Mouse (Mus musculus) CD4-positive, CD25-positive, alpha-beta regulatory T cell (primary cell): ENCODE data around the gene Speer4f2. TPM values are rescaled to one million over a fixed set of nuclear protein-coding genes. Genes with fewer than 3 reads are reported as not detected.

ENCODE experiments used
- polyA plus RNA-seq: library from polyadenylated mRNA; unstranded; fragments of 100-300 nt; shearing (Covaris generic); gene quantifications from one replicate; pipeline ENCODE4 v1.2.1, GENCODE M21; 2017

Speer4f2 gene
- not detected for polyA plus RNA-seq

GRCm38 (mm10) chr5:17372880-17373279 lies at the start of gene Speer4f2:
Speer4f2 (plus strand) TSS chr5:17373180.

Other genes with a start within 250 kb of the Speer4f2 start
- 0.19 TPM for gene Speer4f1, start 102.9 kb downstream of the Speer4f2 start, polyA plus RNA-seq
- gene Sema3c, start 201.1 kb downstream of the Speer4f2 start, polyA plus RNA-seq, result not detected